Mouse (Mus musculus) limb, embryonic 14.5 days (tissue): ENCODE data around the gene Qars. TPM values are rescaled to one million over a fixed set of nuclear protein-coding genes. Genes with fewer than 3 reads are reported as not detected.

Experiments used
- ATAC-seq: fragments of 200-750 bp; cut with Nextera tagmentation; 2 replicates; pipeline ENCODE4 v1.8.0; 2017; ENCODE audit warnings: low read depth, moderate number of reproducible peaks, moderate TSS enrichment; ENCODE audit not compliant: low FRiP score
- DNase-seq: peaks from one replicate; pipeline ENCODE4 v3.0.0-alpha.2; 2015; ENCODE audit warnings: low spot score
- H3K27ac ChIP-seq: fragments of 300-500 bp; sonication (generic); replicated peaks from 2 replicates; pipeline ENCODE4 v1.5.1; 2014; ENCODE audit warnings: low read depth, mild to moderate bottlenecking, low read length, moderate library complexity, mixed read lengths
- H3K27me3 ChIP-seq: fragments of 300-500 bp; sonication (generic); 2 replicates; pipeline ENCODE4 v1.6.1; 2014; ENCODE audit warnings: low read length, mixed read lengths; ENCODE audit not compliant: control insufficient read depth, insufficient read depth
- H3K36me3 ChIP-seq: fragments of 300-500 bp; sonication (generic); 2 replicates; pipeline ENCODE4 v1.6.1; 2014; ENCODE audit warnings: mild to moderate bottlenecking, low read length, moderate library complexity, mixed read lengths; ENCODE audit not compliant: control insufficient read depth, insufficient read depth
- H3K4me1 ChIP-seq: fragments of 300-500 bp; sonication (generic); 2 replicates; pipeline ENCODE4 v1.6.1; 2014; ENCODE audit warnings: antibody characterized with exemption, low read length, mixed read lengths; ENCODE audit not compliant: control insufficient read depth, insufficient read depth
- H3K4me2 ChIP-seq: fragments of 300-500 bp; sonication (generic); replicated peaks from 2 replicates; pipeline ENCODE4 v1.6.1; 2014; ENCODE audit warnings: low read depth, mild to moderate bottlenecking, low read length, moderate library complexity; ENCODE audit not compliant: severe bottlenecking
- H3K4me3 ChIP-seq: fragments of 300-500 bp; sonication (generic); replicated peaks from 2 replicates; pipeline ENCODE4 v1.5.1; 2014; ENCODE audit warnings: low read length
- H3K9ac ChIP-seq: fragments of 300-500 bp; sonication (generic); 2 replicates; pipeline ENCODE4 v1.6.1; 2014; ENCODE audit warnings: mild to moderate bottlenecking, low read depth, low read length, moderate library complexity; ENCODE audit not compliant: severe bottlenecking
- H3K9me3 ChIP-seq: fragments of 300-500 bp; sonication (generic); 2 replicates; pipeline ENCODE4 v1.6.1; 2016; ENCODE audit warnings: low read length; ENCODE audit not compliant: control insufficient read depth
- POLR2A ChIP-seq: fragments of 200-500 bp; IDR thresholded peaks from 2 replicates; pipeline ENCODE4 v1.8.0; 2012; ENCODE audit warnings: inconsistent platforms, mild to moderate bottlenecking, moderate library complexity, borderline replicate concordance; ENCODE audit not compliant: insufficient read depth, insufficient read length; ENCODE audit errors: extremely low read depth
- WGBS: fragments of 180-500 bp; shearing (Covaris S2); extraction: QIAGEN DNeasy Blood & Tissue Kit; methylation state at CpG from one replicate; pipeline ENCODE4 v1.1.7; 2014; 5-methylcytosine and 5-hydroxymethylcytosine counted together
- polyA plus RNA-seq, 2 experiments: library from polyadenylated mRNA; depleted of rRNA in 1 of 2; stranded (reverse) in 1 of 2; unstranded in 1 of 2; fragments of >200 nt; fragmentation: Nextera tagmentation in 1 of 2; extraction: Ambion mirVana in 1 of 2; gene quantifications; 2 replicates each; pipeline versions ENCODE4 v1.2.1 to v1.2.3; 2012 to 2014

Gene Qars
- polyA plus RNA-seq, 2 experiments, result 117 to 238 TPM

DNA sequence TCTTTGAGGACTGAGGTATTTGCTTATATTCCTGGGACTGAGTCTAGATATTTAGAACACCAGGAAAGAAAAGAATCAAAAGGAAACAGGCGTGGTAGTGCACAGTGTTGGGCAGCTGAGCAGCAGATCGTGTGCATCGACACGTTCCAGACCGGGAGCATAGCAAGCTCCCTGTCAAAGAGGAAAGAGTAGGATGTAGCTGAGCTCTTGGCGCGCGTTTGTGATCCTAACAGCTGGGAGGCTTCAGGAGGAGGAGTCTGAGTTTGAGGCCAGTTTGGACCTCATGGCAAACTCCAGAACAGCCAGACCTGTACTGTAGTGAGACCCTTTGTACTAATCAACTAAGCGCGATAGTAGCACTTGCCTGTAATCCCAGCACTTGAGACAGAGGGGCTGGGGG is 45.3 kb upstream of the Qars start:
- H3K9ac ChIP-seq, result no peak overlapping the region
- no peaks in the 10 kb centered on the region for H3K27me3 ChIP-seq
- H3K36me3 ChIP-seq, result peaks cover 47% of the 10 kb centered on the region
- no peaks in the 10 kb centered on the region for H3K9me3 ChIP-seq
- H3K4me3 ChIP-seq, result no peak overlapping the region
- no peak overlapping the region for H3K4me2 ChIP-seq
- peaks cover 7% of the 10 kb centered on the region for H3K4me1 ChIP-seq
- TF ChIP-seq POLR2A, result no peak
- DNase-seq (no peak), ATAC-seq (no peak)
- no peak overlapping the region for H3K27ac ChIP-seq
- 93% methylated on average over 10 of the region's 10 CpGs for WGBS

DNA sequence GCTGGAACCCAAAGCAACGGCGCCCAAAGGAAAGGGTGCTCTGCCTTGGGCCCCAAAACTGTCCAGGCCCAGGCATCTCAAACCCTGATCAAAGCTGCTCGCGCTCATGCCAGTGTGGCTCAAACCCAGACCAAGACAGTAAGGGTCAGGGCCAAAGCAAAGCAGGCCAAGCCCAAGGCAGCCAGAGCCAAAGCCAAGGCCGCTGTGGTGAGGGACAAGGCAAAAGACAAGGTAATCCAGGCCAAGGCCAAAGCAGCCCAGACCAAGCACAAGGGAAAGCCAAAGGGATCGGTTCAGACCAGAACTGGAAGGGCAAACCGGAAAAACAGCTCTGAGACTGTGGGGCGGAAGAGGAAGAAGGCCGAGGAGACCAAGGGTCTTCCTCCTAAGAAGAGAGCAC is 43.8 kb upstream of the Qars start:
- peaks cover 51% of the 10 kb centered on the region for H3K36me3 ChIP-seq
- 92% methylated on average over 9 of the region's 9 CpGs for WGBS
- no peak for ATAC-seq

GRCm38 (mm10) chr9:108466219-108466618 is 41.3 kb upstream of the Qars start:
- no peak overlapping the region for H3K4me2 ChIP-seq
- no peak overlapping the region for H3K9ac ChIP-seq
- no peaks in the 10 kb centered on the region for H3K27me3 ChIP-seq
- 91% methylated on average over 2 of the region's 2 CpGs for WGBS
- DNase-seq (no peak), ATAC-seq (no peak)
- H3K27ac ChIP-seq, result no peak overlapping the region
- peaks cover 6% of the 10 kb centered on the region for H3K4me1 ChIP-seq
- peaks cover 51% of the 10 kb centered on the region for H3K36me3 ChIP-seq
- no peak for TF ChIP-seq POLR2A
- no peak overlapping the region for H3K4me3 ChIP-seq
- H3K9me3 ChIP-seq, result peaks cover 3% of the 10 kb centered on the region; the same call in 1 of the 2 replicates

More for the DNA sequence above, 43.8 kb upstream of the Qars start:
- no peak overlapping the region for H3K4me2 ChIP-seq
- H3K27me3 ChIP-seq, result no peaks in the 10 kb centered on the region
- H3K4me1 ChIP-seq, result peaks cover 7% of the 10 kb centered on the region
- no peak overlapping the region for H3K4me3 ChIP-seq
- H3K27ac ChIP-seq, result no peak overlapping the region
- H3K9ac ChIP-seq, result no peak overlapping the region
- DNase-seq, result no peak
- no peak for TF ChIP-seq POLR2A
- peaks cover 3% of the 10 kb centered on the region; the same call in 1 of the 2 replicates for H3K9me3 ChIP-seq

DNA sequence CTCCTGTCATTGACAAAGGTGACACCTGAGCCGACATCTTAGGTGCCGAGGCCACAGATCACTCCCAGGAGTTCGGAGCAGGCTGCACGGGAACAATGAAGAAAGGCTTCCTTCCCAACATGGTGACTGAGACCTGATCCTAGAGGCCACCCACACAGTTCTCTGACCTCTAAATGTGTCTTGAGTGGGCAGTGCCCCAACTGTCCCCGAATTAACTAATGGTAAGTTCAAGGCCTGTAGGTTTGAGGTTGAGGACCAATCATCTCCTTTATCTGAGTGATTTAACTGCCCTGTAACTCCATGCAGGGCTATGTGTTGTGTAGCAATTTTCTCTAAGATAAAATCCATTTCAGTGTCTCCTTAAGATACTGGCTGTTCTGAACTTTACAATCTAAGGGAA is 38.1 kb upstream of the Qars start:
- ATAC-seq, result no peak
- TF ChIP-seq POLR2A, result no peak
- no peak for DNase-seq
- Histone ChIP-seq H3K9ac (no peak overlapping the region), H3K27me3 (no peaks in the 10 kb centered on the region), H3K9me3 (peaks cover 3% of the 10 kb centered on the region; the same call in 1 of the 2 replicates), H3K4me3 (no peak overlapping the region), H3K4me1 (no peaks in the 10 kb centered on the region), H3K27ac (no peak overlapping the region), H3K4me2 (no peak overlapping the region), H3K36me3 (peaks cover 31% of the 10 kb centered on the region)
- WGBS, result 77% methylated on average over 5 of the region's 5 CpGs

- WGBS, result 73% methylated on average over 4 of the region's 4 CpGs
- Histone ChIP-seq H3K4me3 (no peak overlapping the region), H3K27ac (no peak overlapping the region), H3K4me1 (no peaks in the 10 kb centered on the region), H3K9me3 (peaks cover 3% of the 10 kb centered on the region; the same call in 1 of the 2 replicates), H3K9ac (no peak overlapping the region), H3K27me3 (no peaks in the 10 kb centered on the region), H3K36me3 (peaks cover 27% of the 10 kb centered on the region), H3K4me2 (no peak overlapping the region)
- ATAC-seq (no peak), DNase-seq (no peak)
- TF ChIP-seq POLR2A, result no peak
Observed at GRCm38 (mm10) chr9:108469845-108470244, 37.7 kb upstream of the Qars start.

DNA sequence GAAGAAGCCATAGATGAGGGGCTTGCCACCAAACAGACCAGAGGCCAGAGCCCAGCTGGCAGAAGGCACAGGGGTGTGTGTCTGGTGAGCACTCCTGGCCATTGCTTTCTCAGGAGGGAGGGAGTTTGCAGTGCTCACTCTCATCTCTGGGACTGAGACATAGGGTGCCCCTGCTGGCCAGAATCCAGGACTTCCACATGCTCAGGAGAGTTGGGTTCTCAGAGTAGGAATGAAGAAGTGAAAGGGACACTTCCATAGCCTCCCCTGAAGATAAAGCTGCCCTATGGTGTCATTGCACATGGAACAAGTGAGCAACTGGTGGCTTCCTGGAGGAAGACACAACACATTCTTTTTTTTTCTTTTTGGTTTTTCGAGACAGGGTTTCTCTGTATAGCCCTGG is 33.0 kb upstream of the Qars start:
- Histone ChIP-seq H3K36me3 (no peaks in the 10 kb centered on the region), H3K27ac (no peak overlapping the region), H3K4me2 (no peak overlapping the region), H3K4me1 (peaks cover 6% of the 10 kb centered on the region), H3K9ac (no peak overlapping the region), H3K27me3 (no peaks in the 10 kb centered on the region), H3K9me3 (no peaks in the 10 kb centered on the region), H3K4me3 (no peak overlapping the region)
- DNase-seq, result no peak
- 57% methylated on average over 1 of the region's 1 CpGs for whole genome bisulfite sequencing
- ATAC-seq, result no peak
- TF ChIP-seq POLR2A, result no peak
